Mouse (Mus musculus): ENCODE measurements around the gene Als2cr12. TPM values are rescaled to one million over a fixed set of nuclear protein-coding genes. Genes with fewer than 3 reads are reported as not detected.

Gene Als2cr12
- polyA plus RNA-seq, 1 experiment from 2014 or later, result not detected

GRCm38 (mm10) chr1:58725767-58726166 lies 30.0 kb upstream of the Als2cr12 start:
- Histone ChIP-seq H3K4me2 (replicated peaks) (no peak overlapping the region), H3K27ac (no peak overlapping the region), H3K27me3 (no peaks in the 10 kb centered on the region), H3K4me1 (peaks cover 15% of the 10 kb centered on the region), H3K9me3 (no peaks in the 10 kb centered on the region), H3K9ac (no peak overlapping the region), H3K36me3 (peaks cover 51% of the 10 kb centered on the region), H3K4me3 (no peak overlapping the region)
- no peak for ATAC-seq (ENCODE audit: low FRiP score, low read depth)
- 88% methylated on average over 5 of the region's 5 CpGs for whole genome bisulfite sequencing

- Histone ChIP-seq H3K9ac (no peak overlapping the region), H3K27me3 (no peaks in the 10 kb centered on the region), H3K4me3 (no peak overlapping the region), H3K4me1 (peaks cover 15% of the 10 kb centered on the region), H3K4me2 (replicated peaks) (no peak overlapping the region), H3K27ac (no peak overlapping the region), H3K9me3 (no peaks in the 10 kb centered on the region), H3K36me3 (peaks cover 51% of the 10 kb centered on the region)
- ATAC-seq (ENCODE audit: low FRiP score, low read depth), result no peak
Observed at GRCm38 (mm10) chr1:58725095-58725494, 29.3 kb upstream of the Als2cr12 start.

- Histone ChIP-seq H3K9me3 (no peaks in the 10 kb centered on the region), H3K9ac (no peak overlapping the region), H3K4me3 (no peak overlapping the region), H3K27me3 (no peaks in the 10 kb centered on the region), H3K36me3 (peaks cover 49% of the 10 kb centered on the region), H3K4me2 (replicated peaks) (peak overlapping the region; percentile 46; the same call in 1 of the 2 replicates), H3K27ac (no peak overlapping the region), H3K4me1 (peaks cover 15% of the 10 kb centered on the region)
- no peak for ATAC-seq (ENCODE audit: low FRiP score, low read depth)
- whole genome bisulfite sequencing, result 50% methylated on average over 5 of the region's 9 CpGs
Observed at GRCm38 (mm10) chr1:58724533-58724932, 28.7 kb upstream of the Als2cr12 start.

- H3K36me3 ChIP-seq, result peaks cover 47% of the 10 kb centered on the region
- no peaks in the 10 kb centered on the region for H3K27me3 ChIP-seq
- peak overlapping the region; percentile 58; the same call in 1 of the 2 replicates for H3K27ac ChIP-seq
- ATAC-seq (ENCODE audit: low FRiP score, low read depth), result no peak; the same call in 1 of the 2 replicates
- WGBS, result 46% methylated on average over 7 of the region's 7 CpGs
- no peaks in the 10 kb centered on the region for H3K9me3 ChIP-seq
- peaks cover 15% of the 10 kb centered on the region for H3K4me1 ChIP-seq
- H3K4me3 ChIP-seq, result no peak overlapping the region
- H3K9ac ChIP-seq, result peak overlapping the region; percentile 43
- H3K4me2 ChIP-seq (replicated peaks), result peak overlapping the region; percentile 46
Observed at GRCm38 (mm10) chr1:58723809-58724405, 28.1 kb upstream of the Als2cr12 start.

- no peak for ATAC-seq (ENCODE audit: low FRiP score, low read depth)
- Histone ChIP-seq H3K27ac (peak overlapping the region; percentile 58; the same call in 1 of the 2 replicates), H3K9ac (no peak overlapping the region), H3K4me3 (no peak overlapping the region), H3K36me3 (peaks cover 41% of the 10 kb centered on the region), H3K9me3 (no peaks in the 10 kb centered on the region), H3K4me1 (peaks cover 15% of the 10 kb centered on the region), H3K27me3 (no peaks in the 10 kb centered on the region), H3K4me2 (replicated peaks) (peak overlapping the region; percentile 46; the same call in 1 of the 2 replicates)
- 57% methylated on average over 7 of the region's 7 CpGs for WGBS
Observed at GRCm38 (mm10) chr1:58723062-58723808, 27.4 kb upstream of the Als2cr12 start.

GRCm38 (mm10) chr1:58722115-58722938 lies 26.5 kb upstream of the Als2cr12 start:
- WGBS, result 86% methylated on average over 11 of the region's 11 CpGs
- no peaks in the 10 kb centered on the region for H3K27me3 ChIP-seq
- ATAC-seq (ENCODE audit: low FRiP score, low read depth), result no peak
- H3K4me3 ChIP-seq, result no peak overlapping the region
- peaks cover 15% of the 10 kb centered on the region for H3K4me1 ChIP-seq
- no peaks in the 10 kb centered on the region for H3K9me3 ChIP-seq
- H3K36me3 ChIP-seq, result peaks cover 40% of the 10 kb centered on the region
- no peak overlapping the region for H3K4me2 ChIP-seq (replicated peaks)
- H3K9ac ChIP-seq, result no peak overlapping the region
- no peak overlapping the region for H3K27ac ChIP-seq

GRCm38 (mm10) chr1:58720988-58721387 lies 25.2 kb upstream of the Als2cr12 start:
- Histone ChIP-seq H3K4me1 (peaks cover 19% of the 10 kb centered on the region), H3K36me3 (peaks cover 38% of the 10 kb centered on the region), H3K9me3 (no peaks in the 10 kb centered on the region), H3K4me3 (no peak overlapping the region), H3K9ac (no peak overlapping the region), H3K27ac (no peak overlapping the region), H3K27me3 (no peaks in the 10 kb centered on the region), H3K4me2 (replicated peaks) (no peak overlapping the region)
- ATAC-seq (ENCODE audit: low FRiP score, low read depth), result no peak
- 63% methylated on average over 4 of the region's 4 CpGs for WGBS

- H3K4me3 ChIP-seq, result no peak overlapping the region
- H3K4me1 ChIP-seq, result peaks cover 28% of the 10 kb centered on the region
- no peak overlapping the region for H3K27ac ChIP-seq
- H3K27me3 ChIP-seq, result no peaks in the 10 kb centered on the region
- no peak overlapping the region for H3K9ac ChIP-seq
- H3K9me3 ChIP-seq, result no peaks in the 10 kb centered on the region
- H3K36me3 ChIP-seq, result peaks cover 47% of the 10 kb centered on the region
- 89% methylated on average over 8 of the region's 8 CpGs for WGBS
- no peak for ATAC-seq (ENCODE audit: low FRiP score, low read depth)
- no peak overlapping the region for H3K4me2 ChIP-seq (replicated peaks)
Observed at GRCm38 (mm10) chr1:58720090-58720489, 24.3 kb upstream of the Als2cr12 start.

GRCm38 (mm10) chr1:58719356-58719945 lies 23.7 kb upstream of the Als2cr12 start:
- Histone ChIP-seq H3K4me1 (peaks cover 34% of the 10 kb centered on the region), H3K27ac (no peak overlapping the region), H3K4me2 (replicated peaks) (no peak overlapping the region), H3K36me3 (peaks cover 50% of the 10 kb centered on the region), H3K9me3 (no peaks in the 10 kb centered on the region), H3K27me3 (no peaks in the 10 kb centered on the region), H3K4me3 (no peak overlapping the region), H3K9ac (no peak overlapping the region)
- WGBS, result 89% methylated on average over 7 of the region's 7 CpGs
- ATAC-seq (ENCODE audit: low FRiP score, low read depth), result no peak

GRCm38 (mm10) chr1:58717589-58718270 lies 21.9 kb upstream of the Als2cr12 start:
- H3K27ac ChIP-seq, result no peak overlapping the region
- no peaks in the 10 kb centered on the region for H3K9me3 ChIP-seq
- H3K4me1 ChIP-seq, result peaks cover 29% of the 10 kb centered on the region
- H3K4me2 ChIP-seq (replicated peaks), result no peak overlapping the region
- WGBS, result 93% methylated on average over 8 of the region's 8 CpGs
- no peaks in the 10 kb centered on the region for H3K27me3 ChIP-seq
- no peak overlapping the region for H3K9ac ChIP-seq
- H3K4me3 ChIP-seq, result no peak overlapping the region
- no peak for ATAC-seq (ENCODE audit: low FRiP score, low read depth)
- H3K36me3 ChIP-seq, result peaks cover 50% of the 10 kb centered on the region

GRCm38 (mm10) chr1:58716883-58717220 lies 21.1 kb upstream of the Als2cr12 start:
- no peak overlapping the region for H3K9ac ChIP-seq
- H3K4me3 ChIP-seq, result no peak overlapping the region
- peaks cover 43% of the 10 kb centered on the region for H3K36me3 ChIP-seq
- no peaks in the 10 kb centered on the region for H3K27me3 ChIP-seq
- ATAC-seq (ENCODE audit: low FRiP score, low read depth), result no peak
- WGBS, result 95% methylated on average over 4 of the region's 4 CpGs
- no peak overlapping the region for H3K27ac ChIP-seq
- peaks cover 29% of the 10 kb centered on the region for H3K4me1 ChIP-seq
- no peak overlapping the region for H3K4me2 ChIP-seq (replicated peaks)
- H3K9me3 ChIP-seq, result no peaks in the 10 kb centered on the region

All from limb, embryonic 13.5 days (tissue).